ENCODE assay signal across 8 mouse cellular contexts in genomic region chr16:76372941-76373561, GRCm38 (mm10). TPM values are rescaled to one million over a fixed set of nuclear protein-coding genes. Genes with fewer than 3 reads are reported as not detected.
DNase-seq lines count a peak whose midpoint lies in the region; ATAC-seq lines count a peak whose summit lies in the region.

No protein-coding gene starts in this region.

- ATAC-seq in heart, embryonic 14.5 days (ENCODE audit: insufficient number of reproducible peaks, insufficient read depth, low FRiP score, low read depth), result peak; percentile 92
- ATAC-seq in liver, embryonic 15.5 days (ENCODE audit: insufficient read depth), result peak; percentile 83
- ATAC-seq in neural tube, embryonic 11.5 days (ENCODE audit: insufficient read depth, low FRiP score, low TSS enrichment), result peak; percentile 88
- peak; percentile 94 for ATAC-seq in stomach, embryonic 16.5 days (ENCODE audit: insufficient read depth, low FRiP score)

- peak overlapping the region; percentile 92 for H3K27ac ChIP-seq in brown adipose tissue, adult 24 weeks (replicated peaks; ENCODE audit: low read depth, low read length)
- peak overlapping the region; percentile 98 to 99 for H3K27ac ChIP-seq in heart, embryonic 14.5 days (replicated peaks in 1 of 2; ENCODE audit: control insufficient read depth in 1 of 2, insufficient read depth in 1 of 2, low read depth in 2 of 2, low read length in 2 of 2)
- peak overlapping the region; percentile 97 for H3K27ac ChIP-seq in liver, embryonic 15.5 days (replicated peaks)
- peak overlapping the region; percentile 98 for H3K27ac ChIP-seq in neural tube, embryonic 11.5 days (ENCODE audit: low read depth, low read length)
- peak overlapping the region; percentile 98 for H3K27ac ChIP-seq in stomach, embryonic 16.5 days (ENCODE audit: low read length)

- H3K9me3 ChIP-seq in heart, embryonic 14.5 days (ENCODE audit: control insufficient read depth, low read length), result no peaks in the 10 kb centered on the region
- H3K9me3 ChIP-seq in liver, embryonic 15.5 days (replicated peaks), result no peaks in the 10 kb centered on the region
- H3K9me3 ChIP-seq in neural tube, embryonic 11.5 days (ENCODE audit: control insufficient read depth, low read length), result no peaks in the 10 kb centered on the region
- H3K9me3 ChIP-seq in stomach, embryonic 16.5 days (replicated peaks; ENCODE audit: control insufficient read depth, low read length), result no peaks in the 10 kb centered on the region

- no peaks in the 10 kb centered on the region for H3K36me3 ChIP-seq in heart, embryonic 14.5 days (ENCODE audit: control insufficient read depth, insufficient read depth, low read length)
- H3K36me3 ChIP-seq in liver, embryonic 15.5 days (replicated peaks), result no peaks in the 10 kb centered on the region
- no peaks in the 10 kb centered on the region for H3K36me3 ChIP-seq in neural tube, embryonic 11.5 days (ENCODE audit: control insufficient read depth, insufficient read depth, low read length)
- H3K36me3 ChIP-seq in stomach, embryonic 16.5 days (ENCODE audit: control insufficient read depth, insufficient read depth, low read length), result no peaks in the 10 kb centered on the region

- DNase-seq in CD4-positive, CD25-positive, alpha-beta regulatory T cell, adult 2 months (ENCODE audit: low read depth, low spot score), result peak; percentile 93
- DNase-seq in fibroblast of lung, adult 2 months (ENCODE audit: low read depth), result peak; percentile 54
- peak; percentile 94 for DNase-seq in kidney, postnatal 14 days
- DNase-seq in neural tube, embryonic 11.5 days (ENCODE audit: low spot score), result peak; percentile 91

- peak overlapping the region; percentile 95 for H3K9ac ChIP-seq in heart, embryonic 14.5 days (ENCODE audit: low read length)
- H3K9ac ChIP-seq in liver, embryonic 15.5 days, result peak overlapping the region; percentile 99
- H3K9ac ChIP-seq in neural tube, embryonic 11.5 days (ENCODE audit: low read length), result peak overlapping the region; percentile 92
- peak overlapping the region; percentile 100 for H3K9ac ChIP-seq in stomach, embryonic 16.5 days (ENCODE audit: low read length)

- H3K4me1 ChIP-seq in brown adipose tissue, adult 24 weeks (ENCODE audit: control insufficient read depth, insufficient read depth, insufficient read length, low read length), result peaks cover 15% of the 10 kb centered on the region; the same call in 1 of the 2 replicates
- peaks cover 9 to 26% of the 10 kb centered on the region in 2 experiments for H3K4me1 ChIP-seq in heart, embryonic 14.5 days (ENCODE audit: control insufficient read depth in 2 of 2, insufficient read depth in 2 of 2, low read length in 2 of 2)
- peaks cover 41% of the 10 kb centered on the region for H3K4me1 ChIP-seq in liver, embryonic 15.5 days (replicated peaks)
- H3K4me1 ChIP-seq in neural tube, embryonic 11.5 days (ENCODE audit: control insufficient read depth, insufficient read depth, low read length), result peaks cover 10% of the 10 kb centered on the region; the same call in 1 of the 2 replicates
- peaks cover 21% of the 10 kb centered on the region; the same call in 1 of the 2 replicates for H3K4me1 ChIP-seq in stomach, embryonic 16.5 days (ENCODE audit: control insufficient read depth, insufficient read depth, low read length)

- peak overlapping the region; percentile 70 for H3K4me2 ChIP-seq in heart, embryonic 14.5 days (ENCODE audit: low read length)
- peak overlapping the region; percentile 96 for H3K4me2 ChIP-seq in liver, embryonic 15.5 days
- H3K4me2 ChIP-seq in neural tube, embryonic 11.5 days (ENCODE audit: low read depth), result peak overlapping the region; percentile 44
- peak overlapping the region; percentile 75 for H3K4me2 ChIP-seq in stomach, embryonic 16.5 days (ENCODE audit: low read depth, low read length)

- WGBS in heart, embryonic 14.5 days, result under 1% methylated on average over 65 of the region's 70 CpGs
- WGBS in liver, embryonic 15.5 days (ENCODE audit: insufficient replicate concordance), result under 1% methylated on average over 68 of the region's 70 CpGs
- 0% methylated on average over 44 of the region's 70 CpGs for WGBS in neural tube, embryonic 11.5 days
- under 1% methylated on average over 62 of the region's 70 CpGs for WGBS in stomach, embryonic 16.5 days

- H3K27me3 ChIP-seq in heart, embryonic 14.5 days (ENCODE audit: control insufficient read depth, insufficient read depth, low read length), result no peaks in the 10 kb centered on the region
- no peaks in the 10 kb centered on the region for H3K27me3 ChIP-seq in liver, embryonic 15.5 days
- H3K27me3 ChIP-seq in neural tube, embryonic 11.5 days (ENCODE audit: control insufficient read depth, insufficient read depth, low read length), result no peaks in the 10 kb centered on the region
- no peaks in the 10 kb centered on the region for H3K27me3 ChIP-seq in stomach, embryonic 16.5 days (ENCODE audit: control insufficient read depth, insufficient read depth, low read length)

- H3K4me3 ChIP-seq in brown adipose tissue, adult 24 weeks (ENCODE audit: insufficient read depth, low read depth, low read length), result peak overlapping the region; percentile 97
- H3K4me3 ChIP-seq in heart, embryonic 14.5 days (ENCODE audit: control insufficient read depth in 1 of 2, insufficient read depth in 1 of 2, low read depth in 1 of 2, low read length in 2 of 2), result peak overlapping the region; percentile 75 to 100
- H3K4me3 ChIP-seq in liver, embryonic 15.5 days (replicated peaks), result peak overlapping the region; percentile 94
- peak overlapping the region; percentile 79 for H3K4me3 ChIP-seq in neural tube, embryonic 11.5 days (ENCODE audit: low read depth, low read length)
- H3K4me3 ChIP-seq in stomach, embryonic 16.5 days (replicated peaks; ENCODE audit: low read length), result peak overlapping the region; percentile 83

RNA-seq across cellular contexts. Expression of gene Nrip1, which starts 0.6 kb away (rescaled TPM):
- polyA plus RNA-seq in brown adipose tissue, adult 24 weeks (2012; ENCODE audit: insufficient read depth, insufficient read length, missing spikeins), result 6.3 and 9.4 TPM in 2 replicates
- 20.2 and 20.8 TPM in 2 replicates for polyA plus RNA-seq in heart, embryonic 14.5 days (2014; fragmentation: Nextera tagmentation; extraction: Ambion mirVana)
- 19.1 and 19.9 TPM in 2 replicates for polyA plus RNA-seq in liver, embryonic 15.5 days (2015; fragmentation: Nextera tagmentation; extraction: Ambion mirVana)
- polyA plus RNA-seq in neural tube, embryonic 11.5 days (2014; fragmentation: Nextera tagmentation; extraction: Ambion mirVana), result 37.7 and 40.2 TPM in 2 replicates
- polyA plus RNA-seq in stomach, embryonic 16.5 days (2015; fragmentation: Nextera tagmentation; extraction: Ambion mirVana), result 34.6 and 34.8 TPM in 2 replicates

Comparison
In these comparisons a context has a peak if more than half of its experiments do, and no peak if none do; other contexts are left out.
1. Peak in every context shown above with its lines: DNase-seq, ATAC-seq, H3K4me3 ChIP-seq and H3K27ac ChIP-seq.
2. H3K4me2 ChIP-seq: peak in every context shown above with its lines; median percentile 96 in liver, embryonic 15.5 days; 75 in stomach, embryonic 16.5 days; 70 in heart, embryonic 14.5 days; 44 in neural tube, embryonic 11.5 days.